28 mouse cellular contexts compared by ENCODE assay signal in the genomic region with DNA sequence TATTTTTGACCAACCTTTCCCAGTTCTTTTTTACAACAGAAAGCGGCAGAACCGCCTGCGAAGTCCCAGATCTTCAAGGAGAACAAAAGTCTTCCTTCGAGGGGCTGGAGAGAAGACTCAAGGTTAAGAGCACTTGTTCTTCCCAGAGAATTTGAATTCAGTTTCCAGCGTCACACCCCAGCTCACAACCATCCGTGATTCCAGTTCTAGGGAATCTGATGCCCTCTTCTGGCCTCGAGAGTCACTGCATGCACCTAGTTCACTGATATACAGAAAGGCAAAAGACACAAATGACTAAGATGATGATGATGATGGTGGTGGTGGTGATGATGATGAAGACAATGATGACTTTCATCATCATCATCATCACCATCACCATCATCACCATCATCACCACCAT. TPM values are rescaled to one million over a fixed set of nuclear protein-coding genes. Genes with fewer than 3 reads are reported as not detected.
DNase-seq lines count a peak whose midpoint lies in the region; ATAC-seq and TF ChIP-seq lines count a peak whose summit lies in the region.
"Had no signal": no experiment of that assay in that cellular context is flagged by ENCODE, and none has a peak within 500 bp of the region (broad histone marks: within the 10 kb centered on the region; RNA-seq: fewer than 3 reads in every experiment).

No protein-coding gene starts in this region.

- no peaks in the 10 kb centered on the region for H3K27me3 ChIP-seq in kidney, postnatal 0 days (ENCODE audit: insufficient read depth, low read length)
- H3K27me3 ChIP-seq in lung, postnatal 0 days (replicated peaks; ENCODE audit: insufficient read depth, low read length) = no peaks in the 10 kb centered on the region
- H3K27me3 ChIP-seq: CH12.LX; embryonic facial prominence, embryonic 15.5 days; forebrain, embryonic 15.5 days; hindbrain, embryonic 12.5 days; midbrain, embryonic 15.5 days; neural tube, embryonic 13.5 days had no signal

- no peak for ATAC-seq in kidney, postnatal 0 days (replicated peaks; ENCODE audit: low FRiP score, low read depth)
- ATAC-seq in lung, postnatal 0 days = no peak
- ATAC-seq: activated CD4-positive, CD25-positive, alpha-beta regulatory T cell, adult 4 months; forebrain, embryonic 15.5 days; midbrain, embryonic 15.5 days had no signal

- H3K4me2 ChIP-seq in kidney, postnatal 0 days (ENCODE audit: low read length) = no peak overlapping the region
- H3K4me2 ChIP-seq in lung, postnatal 0 days (replicated peaks; ENCODE audit: low read depth, low read length) = no peak overlapping the region
- H3K4me2 ChIP-seq: embryonic facial prominence, embryonic 15.5 days; forebrain, embryonic 15.5 days; hindbrain, embryonic 12.5 days; midbrain, embryonic 15.5 days; neural tube, embryonic 13.5 days had no signal

- H3K9ac ChIP-seq in kidney, postnatal 0 days (ENCODE audit: low read depth, low read length) = no peak overlapping the region
- no peak overlapping the region for H3K9ac ChIP-seq in lung, postnatal 0 days (replicated peaks; ENCODE audit: low read depth)
- H3K9ac ChIP-seq in ES-E14 (ENCODE audit: insufficient read depth, low read depth, low read length, poor library complexity, severe bottlenecking) = no peak overlapping the region
- H3K9ac ChIP-seq: embryonic facial prominence, embryonic 15.5 days; forebrain, embryonic 15.5 days; hindbrain, embryonic 12.5 days; midbrain, embryonic 15.5 days; neural tube, embryonic 13.5 days had no signal

- no peaks in the 10 kb centered on the region for H3K36me3 ChIP-seq in kidney, postnatal 0 days (ENCODE audit: insufficient read depth, low read length)
- H3K36me3 ChIP-seq in lung, postnatal 0 days (ENCODE audit: insufficient read depth, low read length) = no peaks in the 10 kb centered on the region
- no peaks in the 10 kb centered on the region for H3K36me3 ChIP-seq in ES-E14 (ENCODE audit: control insufficient read depth, insufficient read depth, low read length, poor library complexity, severe bottlenecking)
- H3K36me3 ChIP-seq: embryonic facial prominence, embryonic 15.5 days; forebrain, embryonic 15.5 days; hindbrain, embryonic 12.5 days; midbrain, embryonic 15.5 days; neural tube, embryonic 13.5 days had no signal

- no peak for TF ChIP-seq EP300 in lung, postnatal 0 days (IDR thresholded peaks at IDR 0.05)

- DNase-seq in kidney, postnatal 0 days (ENCODE audit: low spot score) = no peak
- no peak for DNase-seq in kidney, postnatal 36 days
- DNase-seq in lung, postnatal 0 days (ENCODE audit: low spot score) = no peak
- no peak for DNase-seq in lung, postnatal 25 days (ENCODE audit: low spot score)
- peak; percentile 30 for DNase-seq in ES-E14 (ENCODE audit: low read depth, low spot score)
- no peak for DNase-seq in brain, embryonic 14.5 days (ENCODE audit: low read depth)
- DNase-seq in right cerebral cortex, adult 2 months (ENCODE audit: low spot score in 2 of 2) = no peak
- DNase-seq: adrenal gland, postnatal 14 days; B cell, adult 2 months; cerebellum, adult 9-10 months; gastrocnemius, postnatal 10 days; heart, adult 11 months; kidney, adult 8-10 months; kidney, postnatal 14 days; lung, postnatal 14 days; retina, postnatal 1 day; thymus, adult 18-20 months; thymus, postnatal 36 days had no signal

- TF ChIP-seq POLR2A in brain, embryonic 14.5 days (IDR thresholded peaks at IDR 0.05; ENCODE audit: borderline replicate concordance, extremely low read depth, insufficient read depth, insufficient read length, poor library complexity, severe bottlenecking) = no peak

- in situ Hi-C loops in ES-E14 (cut with MboI; ENCODE audit: low sequenced_read_pairs in 2 of 2, unreplicated experiment in 2 of 2) = no loop called here

- H3K27ac ChIP-seq in kidney, postnatal 0 days = no peak overlapping the region
- no peak overlapping the region for H3K27ac ChIP-seq in lung, postnatal 0 days (ENCODE audit: low read length)
- no peak overlapping the region for H3K27ac ChIP-seq in ES-E14 (ENCODE audit: insufficient read depth, low read depth, low read length, poor library complexity, severe bottlenecking)
- H3K27ac ChIP-seq: embryonic facial prominence, embryonic 15.5 days; forebrain, embryonic 15.5 days; hindbrain, embryonic 12.5 days; midbrain, embryonic 15.5 days; neural tube, embryonic 13.5 days had no signal

- H3K4me3 ChIP-seq in kidney, postnatal 0 days (replicated peaks; ENCODE audit: low read depth, low read length) = no peak overlapping the region
- no peak overlapping the region for H3K4me3 ChIP-seq in lung, postnatal 0 days (ENCODE audit: low read depth, low read length)
- no peak overlapping the region for H3K4me3 ChIP-seq in ES-E14 (ENCODE audit: insufficient read depth in 1 of 2, low read depth in 1 of 2, low read length in 2 of 2, poor library complexity in 1 of 2, severe bottlenecking in 1 of 2)
- H3K4me3 ChIP-seq: embryonic facial prominence, embryonic 15.5 days; forebrain, embryonic 15.5 days; hindbrain, embryonic 12.5 days; megakaryocyte, embryonic 14.5 days; midbrain, embryonic 15.5 days; myocyte; neural tube, embryonic 13.5 days had no signal

- whole genome bisulfite sequencing in kidney, postnatal 0 days = 90% methylated on average over 7 of the region's 7 CpGs
- WGBS in lung, postnatal 0 days = 89% methylated on average over 7 of the region's 7 CpGs

- peak; percentile 36; the same call in 1 of the 2 replicates for TF ChIP-seq CTCF in kidney, postnatal 0 days (IDR thresholded peaks at IDR 0.05; ENCODE audit: low read depth)
- TF ChIP-seq CTCF in lung, postnatal 0 days (IDR thresholded peaks at IDR 0.05) = peak; percentile 33
- TF ChIP-seq CTCF in brain, embryonic 14.5 days (IDR thresholded peaks at IDR 0.05; ENCODE audit: borderline replicate concordance, extremely low read depth, insufficient read depth, insufficient read length) = peak; percentile 10; the same call in 1 of the 2 replicates

- H3K4me1 ChIP-seq in kidney, postnatal 0 days (replicated peaks; ENCODE audit: insufficient read depth, low read length) = no peaks in the 10 kb centered on the region
- no peaks in the 10 kb centered on the region for H3K4me1 ChIP-seq in lung, postnatal 0 days (ENCODE audit: insufficient read depth, low read depth, low read length)
- no peaks in the 10 kb centered on the region; a peak in 1 of 4 replicates for H3K4me1 ChIP-seq in ES-E14 (ENCODE audit: control insufficient read depth in 2 of 2, insufficient read depth in 2 of 2, low read length in 2 of 2, poor library complexity in 1 of 2)
- H3K4me1 ChIP-seq: midbrain, embryonic 15.5 days; neural tube, embryonic 13.5 days had no signal

- H3K9me3 ChIP-seq in kidney, postnatal 0 days (replicated peaks; ENCODE audit: low read length) = no peaks in the 10 kb centered on the region
- H3K9me3 ChIP-seq in lung, postnatal 0 days (ENCODE audit: low read length) = no peaks in the 10 kb centered on the region
- no peaks in the 10 kb centered on the region for H3K9me3 ChIP-seq in ES-E14 (ENCODE audit: control insufficient read depth, insufficient read depth, low read depth, low read length)
- H3K9me3 ChIP-seq: embryonic facial prominence, embryonic 15.5 days; forebrain, embryonic 15.5 days; hindbrain, embryonic 12.5 days; midbrain, embryonic 15.5 days; neural tube, embryonic 13.5 days had no signal

TF ChIP-seq in ES-E14, 5 proteins besides CTCF, POLR2A, EP300 and RAD21:
- TF ChIP-seq ZC3H11A (IDR thresholded peaks at IDR 0.05; ENCODE audit: borderline replicate concordance, low read depth, low read length) (peak; percentile 49; the same call in 1 of the 2 replicates), ZNF384 (IDR thresholded peaks at IDR 0.05; ENCODE audit: low read depth, low read length) (no peak)

RNA-seq across cellular contexts. Expression of gene Car12, which starts 48.9 kb away (rescaled TPM):
- polyA plus RNA-seq in kidney, postnatal 0 days (2015; fragmentation: Nextera tagmentation; extraction: Ambion mirVana) = 52.5 and 60.2 TPM in 2 replicates
- polyA plus RNA-seq in lung, postnatal 0 days (2015; fragmentation: Nextera tagmentation; extraction: Ambion mirVana) = 0.24 and 0.35 TPM in 2 replicates
- 2.1 and 5.1 TPM in 2 replicates for total RNA-seq in ES-E14 (2012; rRNA removed)
- polyA plus RNA-seq in brain, embryonic 14.5 days (2012; rRNA removed) = 6.0 and 9.2 TPM in 2 replicates
- total RNA-seq: heart, postnatal 25 days had no signal
